Mouse (Mus musculus): Measurements from ENCODE around the gene Insig2.

DNA sequence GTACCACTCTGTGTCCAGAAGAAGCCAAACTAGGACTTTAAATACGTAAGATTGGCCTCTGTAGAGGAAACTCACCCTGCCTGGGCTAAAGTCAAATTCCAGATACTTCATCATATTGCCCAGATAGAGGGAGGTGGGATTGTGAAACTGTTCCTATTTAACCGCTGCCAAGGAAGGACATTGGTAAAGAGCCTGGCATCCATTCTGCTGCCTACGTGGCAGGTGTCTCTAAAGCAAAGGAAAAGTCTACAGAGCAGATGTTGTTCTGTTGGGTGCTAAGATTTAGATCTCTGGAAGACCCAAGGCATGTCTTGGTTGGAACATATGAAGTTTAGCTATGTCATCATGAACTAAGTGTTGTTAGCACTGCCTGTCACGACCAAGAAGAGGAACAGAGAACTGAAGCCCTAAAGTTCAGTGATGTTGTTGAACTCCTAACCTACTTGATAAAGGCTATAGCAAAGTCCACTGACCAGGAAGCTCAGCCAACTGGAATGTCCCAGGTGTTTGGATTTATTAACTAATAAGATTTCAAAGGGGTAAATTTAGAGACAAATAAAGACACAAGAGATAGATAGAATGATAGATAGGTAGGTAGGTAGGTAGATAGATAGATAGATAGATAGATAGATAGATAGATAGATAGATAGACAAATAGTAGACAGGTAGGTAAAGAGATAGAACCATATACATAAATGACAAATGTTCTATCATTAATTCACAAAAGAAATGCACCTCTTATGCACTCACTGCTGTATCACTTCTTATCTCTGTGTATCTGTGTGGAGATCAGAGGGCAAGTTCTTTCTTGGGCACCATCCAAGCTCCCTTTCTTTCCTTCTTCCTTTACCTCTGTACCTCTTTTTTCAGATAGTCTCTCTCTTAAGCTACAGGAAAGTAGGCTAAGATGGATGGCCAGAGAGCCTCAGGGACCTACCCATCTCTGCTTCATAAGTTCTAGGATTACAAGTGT, 16.8 kb upstream of the Insig2 start:
- TF ChIP-seq CTCF (IDR thresholded peaks at IDR 0.05; ENCODE audit: low read depth) = no peak
- no peak for TF ChIP-seq EP300 (IDR thresholded peaks at IDR 0.05; ENCODE audit: low read depth)
